Mouse (Mus musculus): ENCODE data around the gene Zfp524.

- no peak for TF ChIP-seq CTCF (IDR thresholded peaks at IDR 0.05; ENCODE audit: borderline replicate concordance, extremely low read depth, insufficient read depth, insufficient read length)
- TF ChIP-seq POLR2A (IDR thresholded peaks at IDR 0.05; ENCODE audit: borderline replicate concordance, extremely low read depth, insufficient read depth, insufficient read length, poor library complexity, severe bottlenecking): no peak
These were observed 6.5 kb downstream of the Zfp524 start for GRCm38 (mm10) chr7:5020685-5021084.

Data from brain, embryonic 14.5 days (tissue).